Mouse (Mus musculus) natural killer cell, adult 2 months (primary cell): ENCODE data around the gene Elmo1.

Experiments used
- DNase-seq, 2 experiments: peaks; one replicate each; pipeline ENCODE4 v3.0.0; 2022; ENCODE audit warnings: low spot score in 2 of 2

Elmo1 gene

GRCm38 (mm10) chr13:20205007-20205745, 114.8 kb downstream of the Elmo1 start:
- no peak for DNase-seq

DNA sequence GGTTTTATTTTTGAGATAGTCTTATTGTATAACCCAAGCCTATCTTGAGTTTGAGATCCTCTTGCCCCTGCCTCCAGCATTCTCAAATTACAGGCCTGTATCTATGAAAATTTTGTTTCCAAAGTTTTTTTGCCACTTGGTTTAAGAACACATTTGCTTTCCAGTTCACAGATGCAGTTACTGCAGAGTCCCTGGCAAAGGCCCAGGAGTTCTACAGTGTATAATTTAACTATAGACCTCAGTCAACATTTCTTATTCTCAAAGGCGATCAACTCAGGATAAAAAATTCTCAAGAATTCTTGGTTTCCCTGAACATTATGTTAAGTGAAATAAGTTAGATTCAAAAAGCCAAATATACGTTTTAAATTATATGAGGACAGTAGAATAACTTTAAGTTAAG, 115.3 kb downstream of the Elmo1 start:
- DNase-seq: no peak

DNA sequence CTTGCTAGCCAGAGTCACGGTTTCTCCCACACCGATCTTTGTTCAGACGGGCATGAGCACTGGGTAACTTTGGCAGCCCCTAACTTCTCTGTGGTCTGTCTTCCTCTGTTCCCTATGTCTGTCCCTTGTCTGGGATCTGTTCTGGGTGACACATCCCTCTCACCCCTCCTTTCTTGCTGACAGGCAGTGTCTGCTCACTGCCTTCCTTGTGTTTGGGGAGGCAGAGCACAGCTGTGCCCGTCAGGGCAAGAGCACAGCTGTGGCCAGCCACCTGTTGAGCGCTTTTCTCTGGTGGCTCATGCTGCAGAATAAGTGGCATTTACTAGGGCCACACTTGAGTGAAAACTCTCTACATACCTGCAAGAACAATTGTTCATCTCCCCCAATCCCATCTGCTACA, 116.7 kb downstream of the Elmo1 start:
- no peak for DNase-seq

- no peak for DNase-seq
Measured at GRCm38 (mm10) chr13:20207950-20208642, 117.7 kb downstream of the Elmo1 start.

GRCm38 (mm10) chr13:20208867-20209266, 118.5 kb downstream of the Elmo1 start:
- peak in 1 of 2 experiments; percentile 26 for DNase-seq

DNA sequence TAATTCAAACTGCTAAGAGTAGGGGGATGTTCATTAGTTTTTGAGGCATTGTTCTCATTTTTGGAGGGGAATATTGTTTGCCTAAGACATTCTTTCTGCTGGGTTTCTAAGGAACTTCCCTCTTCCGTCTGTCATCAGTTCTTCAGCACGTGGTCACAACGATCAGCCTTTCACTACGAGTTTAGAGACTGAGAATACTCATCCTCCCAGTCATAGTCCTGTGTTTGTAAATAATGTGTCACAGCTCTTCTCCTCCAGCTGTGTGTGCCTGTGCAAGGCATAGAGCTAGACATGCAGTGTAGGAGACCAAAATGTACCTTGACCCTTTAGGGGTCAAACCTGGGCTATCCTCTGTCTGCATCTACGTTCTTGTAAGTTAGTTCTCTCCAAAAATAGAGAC, 121.4 kb downstream of the Elmo1 start:
- DNase-seq: no peak

GRCm38 (mm10) chr13:20212665-20213064, 122.3 kb downstream of the Elmo1 start:
- no peak for DNase-seq

- no peak for DNase-seq
Measured at GRCm38 (mm10) chr13:20213861-20214260, 123.5 kb downstream of the Elmo1 start.

DNA sequence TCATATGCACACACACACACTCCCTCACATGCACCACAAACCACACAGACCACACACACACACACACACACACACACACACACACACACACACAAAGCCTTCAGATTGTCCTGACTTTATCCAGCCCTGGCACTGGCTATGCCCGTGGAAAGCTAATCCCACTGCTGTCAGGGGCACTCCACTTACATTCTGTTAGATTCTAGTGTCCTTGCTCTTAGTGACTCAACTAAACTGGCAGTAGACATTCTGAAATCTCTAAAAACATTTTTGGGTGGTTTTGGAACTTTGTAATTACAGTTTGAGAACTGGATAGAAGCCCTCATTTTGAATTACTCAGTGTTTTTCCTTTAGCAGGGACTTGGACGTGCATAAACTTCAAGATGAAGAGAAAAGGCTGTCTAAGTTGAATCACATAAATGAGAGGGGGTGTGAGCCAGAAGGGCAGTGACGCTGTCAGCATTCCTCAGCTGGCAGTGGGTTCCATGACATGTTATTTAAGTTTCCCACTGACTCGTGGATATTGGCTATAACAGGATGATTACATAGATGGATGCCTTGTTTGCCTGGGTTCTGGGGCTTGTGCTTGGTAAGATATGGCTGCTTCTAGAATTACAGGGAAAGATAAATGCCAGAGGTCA, 127.2 kb downstream of the Elmo1 start:
- DNase-seq: no peak

DNA sequence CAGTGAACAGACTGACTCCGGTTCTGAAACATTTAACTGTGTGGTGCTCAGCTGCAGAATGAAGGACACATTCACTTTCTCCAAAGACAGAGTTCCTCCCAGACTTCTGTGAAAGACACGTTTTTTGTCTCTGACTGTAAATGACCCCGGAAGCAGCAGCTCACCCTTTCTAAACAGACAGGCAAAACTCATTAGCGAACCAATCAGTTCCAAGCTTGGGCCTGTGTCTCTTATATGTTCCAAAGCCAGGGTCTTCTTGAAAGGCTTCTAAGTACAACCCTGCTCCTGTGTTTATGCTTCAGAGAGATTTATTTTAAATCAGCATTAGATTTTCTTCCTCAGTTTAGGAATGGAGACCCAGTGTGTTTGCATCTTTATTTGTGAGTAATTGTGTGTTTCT, 127.7 kb downstream of the Elmo1 start:
- no peak for DNase-seq

- DNase-seq: no peak
Measured at GRCm38 (mm10) chr13:20220414-20220813, 130.0 kb downstream of the Elmo1 start.

GRCm38 (mm10) chr13:20227923-20228705, 137.7 kb downstream of the Elmo1 start:
- DNase-seq: peak in 1 of 2 experiments; percentile 32

DNA sequence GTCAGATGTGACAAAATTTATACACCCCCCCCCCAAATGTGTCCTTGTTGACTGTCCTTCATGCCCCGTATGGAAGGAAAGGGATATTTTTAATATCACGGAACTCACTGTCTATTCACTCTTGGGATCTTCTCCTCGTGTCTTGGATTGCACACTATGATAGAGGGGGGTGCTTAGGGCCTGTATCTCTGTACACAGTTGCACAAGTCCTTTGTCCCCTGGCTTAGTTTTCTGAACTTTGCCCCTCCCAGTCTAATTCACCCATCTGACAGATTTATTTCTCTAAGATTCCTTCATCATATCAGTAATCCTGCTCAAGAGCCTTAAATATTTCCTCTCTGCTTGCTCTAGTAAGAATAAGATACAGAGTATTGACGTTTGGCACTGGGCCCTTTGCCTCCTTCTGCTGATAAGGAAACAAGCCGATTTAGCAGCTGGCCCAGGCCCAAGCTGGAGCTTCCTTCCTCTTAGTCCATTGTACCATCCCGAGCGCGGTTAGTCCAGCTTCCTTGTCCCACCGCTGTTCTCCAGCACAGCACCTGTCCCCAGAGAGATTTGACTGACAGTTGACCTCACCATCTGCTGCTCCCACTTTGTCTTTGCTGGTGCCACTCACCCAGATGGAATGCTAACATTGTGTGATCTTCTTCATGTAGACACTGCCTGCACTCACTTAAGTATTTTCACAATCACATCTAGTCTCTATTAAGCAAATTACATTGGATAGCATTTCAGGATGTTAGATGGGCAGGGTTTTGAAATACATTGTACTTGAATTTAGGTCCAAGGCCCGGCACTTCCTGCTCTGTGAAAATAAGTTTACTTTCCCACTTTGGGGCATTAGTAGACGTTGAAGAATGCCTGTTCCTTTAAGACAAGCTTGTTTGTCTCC, 141.7 kb downstream of the Elmo1 start:
- DNase-seq: no peak

GRCm38 (mm10) chr13:20233707-20234106, 143.3 kb downstream of the Elmo1 start:
- DNase-seq: no peak

DNA sequence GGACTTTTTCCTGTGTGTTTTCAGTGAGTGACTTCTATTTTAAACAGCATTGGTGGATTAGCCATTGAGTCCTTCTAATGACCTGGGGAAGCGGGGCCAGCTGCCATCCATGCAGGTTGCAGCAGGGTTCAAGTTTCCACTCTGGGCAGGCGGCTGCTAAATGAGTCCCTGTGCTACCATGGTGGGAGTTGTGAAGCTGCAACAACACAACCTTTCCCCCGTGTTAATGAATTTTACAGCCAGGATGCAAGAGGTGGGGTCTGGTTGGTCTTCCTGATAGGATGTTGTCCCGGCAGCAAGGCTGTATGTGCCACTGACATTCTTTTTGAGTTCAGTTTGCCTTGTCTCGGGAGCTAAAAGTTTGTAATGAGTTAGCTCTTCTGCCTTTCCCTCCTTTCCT, 147.2 kb downstream of the Elmo1 start:
- no peak for DNase-seq

- DNase-seq: no peak
Measured at GRCm38 (mm10) chr13:20238146-20238545, 147.8 kb downstream of the Elmo1 start.

GRCm38 (mm10) chr13:20238743-20239142, 148.3 kb downstream of the Elmo1 start:
- DNase-seq: no peak

GRCm38 (mm10) chr13:20250069-20250668, 159.8 kb downstream of the Elmo1 start:
- DNase-seq: no peak

DNA sequence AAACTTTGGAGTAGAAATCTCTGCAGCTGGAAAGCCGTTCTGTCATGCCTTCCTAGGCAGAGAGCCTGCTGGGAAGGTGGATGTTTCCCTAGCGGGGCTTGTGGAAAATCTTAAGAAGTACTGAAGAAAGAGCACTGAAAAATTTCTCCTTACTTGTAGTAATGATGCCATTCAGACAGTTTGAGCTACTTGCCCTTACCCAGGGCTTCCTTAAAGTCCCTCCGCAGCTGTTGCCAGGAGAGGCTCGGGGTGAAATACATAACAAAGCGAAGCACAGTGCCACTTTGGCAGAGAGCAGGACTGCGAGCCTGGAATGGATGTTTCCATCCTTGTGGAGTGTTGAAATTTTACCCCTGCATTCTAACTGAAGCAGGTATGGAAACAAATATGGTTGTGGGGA, 164.5 kb downstream of the Elmo1 start:
- no peak for DNase-seq

DNA sequence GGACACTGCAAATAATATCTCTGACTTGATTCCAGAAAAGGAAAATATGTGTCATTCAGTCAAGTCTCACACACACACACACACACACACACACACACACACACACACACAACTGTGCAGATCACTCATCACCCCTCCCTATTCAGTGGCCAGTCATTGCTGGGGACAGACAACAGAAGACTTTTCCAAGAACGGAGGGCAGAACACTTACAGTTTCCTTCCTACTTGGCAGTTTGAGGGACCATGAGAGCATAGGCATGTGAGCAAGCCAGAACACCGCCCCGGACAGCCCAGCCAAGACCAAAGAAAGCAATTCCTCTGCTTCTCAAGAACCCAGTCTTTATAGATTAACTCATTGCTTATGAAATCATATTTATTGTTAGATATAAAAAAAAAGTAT, 165.0 kb downstream of the Elmo1 start:
- no peak for DNase-seq

DNA sequence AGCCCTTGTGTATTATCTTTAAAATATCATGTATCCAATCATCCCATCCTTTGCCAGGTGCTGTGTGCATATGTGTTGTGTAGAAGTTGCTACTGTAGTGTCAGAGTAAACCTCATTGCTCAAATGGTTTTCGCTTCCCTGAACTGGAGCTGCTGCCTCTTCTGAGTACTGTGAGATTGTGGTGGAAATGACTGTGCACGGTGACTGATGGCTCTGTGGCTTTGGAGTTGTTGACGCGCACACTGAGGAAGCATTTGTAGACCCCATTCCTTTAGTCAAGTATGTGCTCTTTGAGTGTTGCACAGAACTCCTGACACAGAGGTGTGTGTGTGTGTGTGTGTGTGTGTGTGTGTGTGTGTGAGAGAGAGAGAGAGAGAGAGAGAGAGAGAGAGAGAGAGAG, 166.2 kb downstream of the Elmo1 start:
- no peak for DNase-seq
